Mouse (Mus musculus) G1E (cell line): Measurements from ENCODE around the gene Tmem8. TPM values are rescaled to one million over a fixed set of nuclear protein-coding genes. Genes with fewer than 3 reads are reported as not detected.

Source experiments
- ATAC-seq: 2 replicates; pipeline ENCODE4 v1.8.0; 2016; ENCODE audit warnings: mild to moderate bottlenecking; ENCODE audit not compliant: insufficient number of reproducible peaks, poor library complexity, low FRiP score, severe bottlenecking; ENCODE audit errors: extremely low read depth
- DNase-seq: peaks from one replicate; pipeline ENCODE4 v3.0.0; 2012; ENCODE audit warnings: low spot score
- H3K27me3 ChIP-seq: 2 replicates; pipeline ENCODE4 v1.6.1; 2012; ENCODE audit warnings: mild to moderate bottlenecking, low read length, inconsistent platforms; ENCODE audit not compliant: insufficient read depth
- H3K36me3 ChIP-seq: replicated peaks from 2 replicates; pipeline ENCODE3; 2012; ENCODE audit warnings: mild to moderate bottlenecking, inconsistent platforms
- H3K4me1 ChIP-seq: 2 replicates; pipeline ENCODE4 v1.6.1; 2012; ENCODE audit warnings: low read depth, low read length, inconsistent platforms, mixed read lengths; ENCODE audit not compliant: insufficient read depth
- H3K4me3 ChIP-seq: 2 replicates; pipeline ENCODE4 v1.5.1; 2012; ENCODE audit warnings: low read depth, mild to moderate bottlenecking, inconsistent platforms, low read length, moderate library complexity, mixed read lengths
- H3K9me3 ChIP-seq: replicated peaks from 2 replicates; pipeline ENCODE4 v1.6.1; 2012; ENCODE audit warnings: inconsistent platforms
- CTCF ChIP-seq: IDR thresholded peaks from 2 replicates; pipeline ENCODE4 v1.5.1; 2012; ENCODE audit warnings: low read depth, low read length, inconsistent platforms, mixed read lengths
- GATA1 ChIP-seq: IDR thresholded peaks from 2 replicates; pipeline ENCODE4 v1.6.1; 2012; ENCODE audit warnings: borderline replicate concordance, low read length, inconsistent platforms, mixed read lengths
- GATA2 ChIP-seq: IDR thresholded peaks from 2 replicates; pipeline ENCODE4 v1.6.1; 2012; ENCODE audit warnings: low read depth, low read length, inconsistent platforms, borderline replicate concordance
- POLR2AphosphoS5 ChIP-seq: IDR thresholded peaks from 2 replicates; pipeline ENCODE4 v1.6.1; 2012; ENCODE audit warnings: low read depth, low read length, inconsistent platforms; ENCODE audit not compliant: insufficient replicate concordance
- TAL1 ChIP-seq: conservative IDR thresholded peaks from 2 replicates; pipeline ENCODE4 v1.6.1; 2012; ENCODE audit warnings: low read depth, low read length, inconsistent platforms, mixed read lengths
- polyA plus RNA-seq: library from polyadenylated mRNA; stranded (reverse); fragments of >175 nt; gene quantifications from 2 replicates; pipeline ENCODE4 v1.2.3, GENCODE M21; 2012
- total RNA-seq, 2 experiments: library from RNA; stranded (forward) in 1 of 2; stranded (reverse) in 1 of 2; fragments of 200-1000 nt in 1 of 2; fragments of >200 nt in 1 of 2; fragmentation: Nextera tagmentation in 1 of 2; gene quantifications; 2 replicates each; pipeline ENCODE4 v1.2.3; 2014 to 2017

Gene Tmem8
- total RNA-seq (2014; fragmentation: Nextera tagmentation) = 2.3 and 3.0 TPM in 2 replicates
- 6.4 and 7.8 TPM in 2 replicates for total RNA-seq (2017)
- polyA plus RNA-seq = 3.4 and 3.5 TPM in 2 replicates

DNA sequence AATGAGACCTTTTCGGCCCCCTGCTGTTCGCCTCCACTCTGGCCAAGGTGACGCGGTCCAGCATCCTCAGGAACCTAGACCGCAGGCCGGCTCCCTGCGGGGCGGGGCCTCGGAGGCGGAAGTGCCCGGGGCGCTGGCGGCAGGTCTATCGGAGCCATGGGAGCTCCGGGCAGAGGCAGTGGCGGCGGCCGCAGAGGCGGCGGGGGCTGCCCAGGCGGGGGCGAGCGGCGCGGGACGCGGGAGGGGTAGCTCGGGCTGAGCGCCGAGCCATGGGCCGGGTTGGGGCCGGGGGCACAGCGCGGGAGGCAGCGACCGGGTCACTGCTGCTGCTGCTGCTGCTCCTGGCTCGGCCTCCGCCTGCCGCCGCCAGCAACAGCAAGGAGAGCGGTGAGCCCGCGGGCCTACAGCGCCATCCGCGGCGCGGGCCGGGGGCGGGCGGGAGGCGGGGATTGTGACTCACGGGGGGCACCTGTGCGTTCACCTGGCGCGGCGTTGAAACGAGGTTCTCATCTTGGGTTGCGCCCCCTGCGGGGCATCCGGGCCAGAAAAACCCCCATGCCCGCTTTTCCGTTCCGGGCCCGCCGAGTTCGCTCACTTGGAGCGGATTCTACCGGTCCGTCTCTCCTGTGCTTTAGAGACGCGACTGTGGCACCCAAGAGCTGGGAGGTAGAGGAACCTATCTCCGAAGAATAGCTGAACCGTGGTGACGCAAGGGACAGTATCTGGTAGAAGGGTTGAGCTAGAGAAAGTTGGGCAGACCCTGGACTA, at the start of gene Tmem8:
Gene Tmem8, plus strand, starts transcription at position 119 of the 768 bp plus-strand sequence.
- H3K4me1 ChIP-seq = peaks cover 32% of the 10 kb centered on the region
- H3K9me3 ChIP-seq = no peaks in the 10 kb centered on the region
- peaks cover 53% of the 10 kb centered on the region for H3K27me3 ChIP-seq
- peak within 1 kb of the TSS; percentile 84 for H3K4me3 ChIP-seq
- peaks cover 8% of the 10 kb centered on the region for H3K36me3 ChIP-seq
- TF ChIP-seq GATA1 = no peak
- no peak for TF ChIP-seq CTCF
- no peak for TF ChIP-seq POLR2AphosphoS5
- no peak for TF ChIP-seq TAL1
- no peak for TF ChIP-seq GATA2
- DNase-seq = peak; percentile 78
- ATAC-seq = no peak

- ATAC-seq (no peak), DNase-seq (no peak)
- no peaks in the 10 kb centered on the region for H3K9me3 ChIP-seq
- no peak overlapping the region for H3K4me3 ChIP-seq
- H3K36me3 ChIP-seq = peaks cover 59% of the 10 kb centered on the region
- no peaks in the 10 kb centered on the region for H3K27me3 ChIP-seq
- H3K4me1 ChIP-seq = peaks cover 37% of the 10 kb centered on the region
- TF ChIP-seq CTCF = no peak
These were observed 48.2 kb upstream of the Tmem8 start for GRCm38 (mm10) chr17:26064916-26065315.

GRCm38 (mm10) chr17:26066488-26067020, 46.5 kb upstream of the Tmem8 start:
- Histone ChIP-seq H3K9me3 (no peaks in the 10 kb centered on the region), H3K27me3 (no peaks in the 10 kb centered on the region), H3K4me3 (no peak overlapping the region; the same call in 1 of the 2 replicates), H3K36me3 (peaks cover 54% of the 10 kb centered on the region), H3K4me1 (peaks cover 41% of the 10 kb centered on the region)
- TF ChIP-seq CTCF = no peak
- TF ChIP-seq GATA2 = no peak
- no peak for TF ChIP-seq TAL1
- TF ChIP-seq GATA1 = no peak
- TF ChIP-seq POLR2AphosphoS5 = no peak
- ATAC-seq (no peak), DNase-seq (no peak)

DNA sequence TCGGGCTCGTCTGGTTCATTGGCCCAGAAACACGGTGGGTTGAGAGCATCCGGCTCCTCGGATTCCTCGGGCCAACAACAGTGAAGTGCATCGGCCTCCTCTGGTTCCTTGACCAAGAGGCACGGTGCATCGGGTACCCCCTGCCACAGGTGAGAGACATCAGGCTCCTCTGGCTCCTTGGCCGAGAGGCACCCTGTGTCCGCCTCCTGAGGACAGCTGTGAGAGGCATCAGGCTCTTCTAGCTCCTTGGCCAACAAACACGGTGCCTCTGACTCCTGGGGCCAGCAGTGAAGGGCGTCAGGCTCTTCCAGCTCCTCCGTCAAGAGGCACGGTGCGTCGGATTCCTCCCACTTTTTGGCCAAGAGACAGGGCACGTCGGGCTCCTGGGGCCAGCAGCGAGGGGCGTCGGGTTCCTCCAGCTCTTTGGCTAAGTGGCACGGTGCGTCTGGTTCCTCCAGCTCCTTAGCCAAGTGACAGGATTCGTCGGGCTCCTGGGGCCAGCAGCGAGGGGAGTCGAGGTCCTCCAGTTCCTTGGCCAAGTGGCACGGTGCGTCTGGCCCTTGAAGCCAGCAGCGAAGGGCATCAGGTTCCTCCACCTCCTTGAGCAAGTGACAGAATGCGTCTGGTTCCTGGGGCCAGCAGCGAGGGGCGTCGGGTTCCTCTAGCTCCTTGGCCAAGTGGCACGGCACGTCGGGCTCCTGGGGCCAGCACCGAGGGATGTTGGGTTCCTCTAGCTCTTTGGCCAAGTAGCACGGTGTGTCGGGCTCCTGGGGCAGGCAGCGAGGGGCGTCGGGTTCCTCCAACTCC, 44.9 kb upstream of the Tmem8 start:
- ATAC-seq = no peak
- Histone ChIP-seq H3K4me1 (peaks cover 41% of the 10 kb centered on the region), H3K27me3 (peaks cover 10% of the 10 kb centered on the region), H3K4me3 (peak overlapping the region; percentile 84), H3K36me3 (peaks cover 43% of the 10 kb centered on the region), H3K9me3 (no peaks in the 10 kb centered on the region)
- no peak for DNase-seq
- TF ChIP-seq POLR2AphosphoS5 (no peak), GATA1 (no peak), TAL1 (no peak), GATA2 (no peak), CTCF (no peak)

GRCm38 (mm10) chr17:26068831-26069739, 44.0 kb upstream of the Tmem8 start, which contains the start of gene Rab11fip3:
TSS of gene Rab11fip3 (minus strand) at chr17:26069555.
- DNase-seq (peak; percentile 90), ATAC-seq (peak; percentile 63; the same call in 1 of the 2 replicates)
- H3K27me3 ChIP-seq = peaks cover 12% of the 10 kb centered on the region

More at GRCm38 (mm10) chr17:26068831-26069739, 44.0 kb upstream of the Tmem8 start, which contains the start of gene Rab11fip3:
- H3K9me3 ChIP-seq = no peaks in the 10 kb centered on the region
- TF ChIP-seq GATA1 (no peak), POLR2AphosphoS5 (no peak), TAL1 (no peak), CTCF (no peak), GATA2 (no peak)
- H3K36me3 ChIP-seq = peaks cover 38% of the 10 kb centered on the region
- peaks cover 41% of the 10 kb centered on the region for H3K4me1 ChIP-seq
- H3K4me3 ChIP-seq = peak within 1 kb of the TSS; percentile 84
